Mouse (Mus musculus): ENCODE measurements at regions not wholly inside any gene's neighbourhood (a gene's known extent, or its start where the extent isn't known, plus 50 kb on each side); places are given as distances from the start of the nearest gene placed in this dataset.

DNA sequence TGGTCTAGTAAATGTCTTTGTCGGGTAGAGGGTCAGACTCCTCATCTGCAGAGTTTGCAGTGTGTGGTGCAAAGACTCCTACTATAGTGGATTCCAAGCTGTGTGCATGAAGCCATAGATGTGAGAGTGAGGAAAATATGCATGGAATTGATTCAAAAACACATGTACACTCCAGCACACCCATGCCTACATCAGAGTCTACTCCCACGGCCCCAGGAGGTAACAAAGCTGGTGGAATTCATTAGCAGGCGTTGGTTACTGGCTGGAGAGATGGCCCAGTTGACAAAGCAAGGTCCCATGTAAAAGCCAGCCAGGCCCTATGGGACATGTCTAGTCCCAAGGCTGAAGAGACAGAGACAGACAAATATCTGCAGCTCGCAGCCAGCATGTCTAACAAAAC lies 132.6 kb upstream of the 1700016C15Rik start:
- TF ChIP-seq CTCF (IDR thresholded peaks at IDR 0.05; ENCODE audit: extremely low read depth, insufficient read length, insufficient replicate concordance, low read depth, low read length), result no peak
- TF ChIP-seq POLR2A (IDR thresholded peaks at IDR 0.05; ENCODE audit: low read depth, low read length), result no peak
